Mouse (Mus musculus) testis, adult 2 months (tissue): ENCODE measurements around the gene Zfp982.
"Not testable (repeated sequence)": the region's sequence is repeated elsewhere in the genome, so short reads cannot be mapped to it uniquely, and the experiment has no call there.

ENCODE experiments used
- CTCF ChIP-seq: fragments of 200-500 bp; IDR thresholded peaks from 2 replicates; pipeline ENCODE4 v1.5.1; 2012; ENCODE audit warnings: low read depth, mild to moderate bottlenecking, inconsistent platforms, low read length, moderate library complexity; ENCODE audit not compliant: control insufficient read depth, insufficient read depth, insufficient replicate concordance
- POLR2A ChIP-seq: fragments of 200-500 bp; IDR thresholded peaks from 2 replicates; pipeline ENCODE4 v1.6.1; 2012; ENCODE audit warnings: low read depth, mild to moderate bottlenecking, inconsistent platforms, low read length, moderate library complexity; ENCODE audit not compliant: control insufficient read depth

GRCm38 (mm10) chr4:147556921-147557320 lies 64.7 kb downstream of the Zfp982 start:
- not testable (repeated sequence) for TF ChIP-seq POLR2A, CTCF
